Mouse (Mus musculus): Measurements from ENCODE around the gene Eci2.
"Not testable (repeated sequence)": the region's sequence is repeated elsewhere in the genome, so short reads cannot be mapped to it uniquely, and the experiment has no call there.

The Eci2 gene

DNA sequence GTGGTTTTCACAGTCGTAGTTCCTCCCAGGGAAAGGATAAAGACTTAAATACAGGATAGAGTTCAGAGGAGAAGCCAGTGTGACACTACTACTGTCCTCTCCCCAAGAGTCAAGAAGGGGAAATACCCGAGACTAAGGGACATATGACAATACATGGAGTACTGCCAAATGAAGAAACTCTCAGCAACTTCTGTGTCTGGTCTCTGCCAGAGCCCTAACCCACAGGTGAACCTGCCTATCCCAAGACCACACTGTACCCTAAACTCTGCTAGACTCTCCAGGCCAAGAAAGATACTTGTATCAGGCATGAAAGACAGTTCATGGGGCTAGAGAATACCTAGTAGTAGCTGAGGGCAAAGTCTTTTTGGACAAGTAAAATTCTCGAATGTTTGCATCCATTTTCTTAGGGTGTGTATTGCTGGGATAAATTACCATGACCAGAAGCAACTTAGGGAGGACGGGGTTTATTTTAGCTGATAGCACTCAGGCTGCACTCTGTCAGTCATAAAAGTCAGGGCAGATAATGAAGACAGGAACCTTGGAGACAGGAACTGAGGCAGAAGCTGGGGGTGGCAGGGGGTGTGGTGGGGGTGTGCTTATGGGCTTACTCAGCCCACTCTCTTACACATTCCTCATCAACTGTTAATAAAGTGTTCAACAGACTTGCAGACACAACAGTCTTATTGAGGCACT is 35.2 kb downstream of the Eci2 start:
- DNase-seq (ENCODE audit: low read depth, low spot score), result no peak

DNA sequence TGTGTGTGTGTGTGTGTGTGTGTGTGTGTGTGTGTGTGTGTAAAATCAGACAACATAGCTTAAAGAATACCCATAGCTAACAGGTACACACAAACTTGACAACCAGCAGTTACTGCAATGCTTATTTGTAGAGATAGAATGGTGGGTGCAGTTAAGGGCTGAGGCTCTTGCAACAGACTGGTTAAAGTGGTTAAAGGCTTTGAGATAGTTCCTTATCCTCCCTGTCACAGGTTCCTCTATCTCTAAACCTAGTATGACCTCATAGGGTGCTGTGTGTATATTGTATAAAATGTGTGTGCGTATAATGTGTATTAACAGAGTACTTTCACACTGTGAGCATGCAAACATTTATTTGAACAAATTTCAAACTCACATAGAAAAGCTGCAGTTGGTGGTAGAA is 43.4 kb downstream of the Eci2 start:
- DNase-seq (ENCODE audit: low read depth, low spot score), result not testable (repeated sequence)

DNA sequence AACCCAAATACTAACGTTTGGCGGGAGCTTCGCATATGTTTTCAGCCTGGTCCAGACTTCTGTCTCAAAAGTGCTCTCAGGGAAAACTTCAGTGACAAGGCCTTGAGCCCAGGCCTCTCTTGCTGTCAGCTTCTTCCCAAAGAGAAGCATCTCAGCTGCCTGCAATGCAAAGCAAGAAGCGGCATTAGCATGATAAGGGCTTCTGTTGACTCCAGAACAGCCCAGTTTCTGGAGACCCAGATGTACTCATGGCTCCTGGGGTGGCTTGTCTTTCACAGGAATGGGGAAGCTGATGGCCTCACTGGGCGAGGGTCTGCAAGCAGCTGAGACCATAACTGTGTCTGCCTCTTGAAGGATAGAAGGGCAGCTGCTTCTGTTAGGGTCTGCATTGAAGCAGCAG is 48.3 kb downstream of the Eci2 start:
- not testable (repeated sequence) for DNase-seq (ENCODE audit: low read depth, low spot score)

DNA sequence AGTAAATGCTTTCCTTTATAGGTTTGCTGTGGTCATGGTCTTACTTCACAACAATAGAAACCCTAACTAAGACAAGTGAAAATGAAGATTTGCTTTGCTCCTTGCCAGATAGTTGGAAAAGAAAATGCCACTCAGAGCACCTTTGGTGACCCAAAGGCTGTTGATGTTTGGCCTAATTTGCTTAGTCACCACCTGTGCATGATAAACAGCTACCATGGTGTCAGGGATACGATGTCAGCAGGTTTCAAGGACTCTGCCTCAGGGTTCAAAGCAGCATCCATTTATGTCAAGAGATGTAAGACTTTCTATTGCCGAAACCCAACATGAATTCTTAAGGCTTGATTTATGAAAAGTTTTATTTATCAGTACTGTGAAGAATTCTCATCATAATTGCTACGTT is 49.5 kb downstream of the Eci2 start:
- DNase-seq (ENCODE audit: low read depth, low spot score), result no peak

DNA sequence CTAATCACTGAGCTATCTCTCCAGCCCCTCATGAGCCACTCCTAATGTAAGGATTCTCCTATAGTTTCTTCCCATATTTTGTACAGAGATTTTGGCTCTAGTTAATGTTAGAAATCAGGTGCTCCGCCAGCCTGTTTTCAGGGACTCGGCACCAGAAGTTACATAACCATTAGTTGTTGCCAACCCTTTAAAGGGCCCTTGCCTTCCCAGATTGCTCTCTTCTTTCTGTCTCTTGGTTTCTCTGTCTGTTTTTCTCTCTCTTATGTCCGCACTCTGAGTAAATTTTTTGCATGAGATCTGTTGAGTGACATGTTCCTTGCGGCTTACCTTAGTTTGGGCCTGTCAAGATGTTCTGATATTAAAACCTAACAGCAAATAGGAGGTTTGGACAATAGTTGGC is 50.8 kb downstream of the Eci2 start:
- DNase-seq (ENCODE audit: low read depth, low spot score), result no peak

DNA sequence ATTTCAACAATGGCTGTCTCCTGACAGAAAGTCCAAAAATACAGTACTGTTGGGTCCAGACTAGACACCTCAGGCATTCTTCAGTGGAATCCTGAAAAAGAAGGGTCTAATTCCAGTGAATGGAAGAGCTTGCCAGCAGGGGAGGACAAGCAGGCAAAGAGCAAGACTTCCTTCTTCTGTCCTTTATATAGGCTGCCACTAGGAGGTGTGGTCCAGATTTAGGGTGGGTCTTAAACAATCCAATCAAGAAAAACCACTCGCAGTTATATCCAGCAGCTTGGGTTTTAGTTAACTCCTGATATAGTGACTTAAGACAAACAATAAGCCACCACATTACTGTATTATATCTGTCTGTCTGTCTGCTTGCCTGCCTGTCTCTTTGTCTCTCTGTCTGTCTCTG is 53.1 kb downstream of the Eci2 start:
- peak; percentile 35 for DNase-seq (ENCODE audit: low read depth, low spot score)

DNA sequence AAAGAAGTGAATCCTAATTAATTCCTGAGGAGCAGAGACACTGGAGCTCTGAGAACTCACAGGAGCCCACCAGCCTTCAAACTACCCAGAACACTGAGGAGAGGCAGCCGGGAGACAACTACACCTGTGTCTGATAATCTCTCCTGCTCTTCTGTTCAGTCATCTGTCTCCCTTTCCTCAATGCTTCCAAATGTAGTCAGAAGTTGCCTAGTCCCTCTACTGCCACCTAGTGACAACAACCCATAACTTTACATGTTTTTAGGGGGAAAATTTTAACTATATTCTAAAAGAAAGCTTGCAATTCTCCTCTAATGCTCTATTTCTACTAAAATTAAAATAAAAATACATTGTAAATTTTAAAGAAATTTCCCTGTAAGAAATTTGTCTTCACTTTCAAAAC is 53.7 kb downstream of the Eci2 start:
- peak; percentile 51 for DNase-seq (ENCODE audit: low read depth, low spot score)

DNA sequence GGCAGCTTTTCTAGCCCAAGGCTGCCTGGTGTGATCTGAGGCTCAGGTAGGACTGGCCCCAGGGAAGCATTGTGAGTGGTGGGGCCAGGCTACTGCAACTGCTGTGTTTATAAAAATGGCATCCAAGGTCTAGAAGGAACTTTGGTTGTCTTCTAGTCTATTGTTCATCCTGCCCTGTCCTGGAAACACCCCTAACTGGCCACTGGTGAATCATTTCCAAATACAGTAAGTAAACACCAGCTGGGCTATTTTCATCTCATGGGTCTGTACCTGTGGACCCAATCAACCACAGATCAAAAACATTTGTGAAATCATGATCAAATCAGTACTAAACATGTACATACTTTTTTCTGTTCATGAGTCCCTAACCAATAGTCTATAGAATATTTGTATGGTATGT is 54.4 kb downstream of the Eci2 start:
- not testable (repeated sequence) for DNase-seq (ENCODE audit: low read depth, low spot score)

DNA sequence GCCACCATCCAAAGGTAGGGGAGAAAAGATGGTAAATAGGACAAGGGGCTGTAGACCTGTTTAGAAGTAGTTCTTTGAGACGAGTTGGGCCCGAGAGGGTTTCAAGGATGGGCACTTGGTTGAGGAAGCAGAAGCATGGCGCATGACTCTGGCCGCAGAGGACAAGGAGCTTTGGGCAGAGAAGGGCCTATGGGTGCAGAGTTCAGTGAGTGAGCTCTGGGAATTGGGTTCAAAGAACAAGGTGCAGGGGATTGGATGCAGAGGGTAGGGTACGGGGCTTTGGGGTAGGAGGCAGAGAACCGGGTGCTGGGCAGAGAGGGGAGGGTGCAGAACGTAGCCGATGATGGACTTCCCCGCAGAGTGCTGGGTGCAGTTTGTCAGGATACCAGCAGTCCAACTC is 61.2 kb downstream of the Eci2 start:
- DNase-seq (ENCODE audit: low read depth, low spot score), result not testable (repeated sequence)

DNA sequence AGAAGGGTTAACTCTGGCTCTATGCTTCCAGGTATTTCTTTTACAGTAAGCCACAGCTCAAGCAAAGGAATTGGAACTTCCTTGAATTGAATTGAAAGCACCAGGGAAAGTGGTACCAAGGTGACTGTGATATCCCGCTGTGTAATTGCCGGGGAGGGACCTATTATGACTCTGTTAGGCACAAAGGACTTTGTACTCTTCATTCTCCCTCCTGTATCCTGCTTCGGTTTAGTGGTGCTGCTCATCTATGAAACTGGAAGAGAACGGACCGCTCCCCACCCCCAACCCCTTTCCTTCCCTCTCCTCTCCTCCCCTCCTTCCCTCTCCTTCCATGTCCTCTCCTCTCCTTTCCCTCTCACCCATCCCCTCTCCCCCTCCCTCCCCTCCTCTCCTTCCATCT is 62.0 kb downstream of the Eci2 start:
- no peak for DNase-seq (ENCODE audit: low read depth, low spot score)

DNA sequence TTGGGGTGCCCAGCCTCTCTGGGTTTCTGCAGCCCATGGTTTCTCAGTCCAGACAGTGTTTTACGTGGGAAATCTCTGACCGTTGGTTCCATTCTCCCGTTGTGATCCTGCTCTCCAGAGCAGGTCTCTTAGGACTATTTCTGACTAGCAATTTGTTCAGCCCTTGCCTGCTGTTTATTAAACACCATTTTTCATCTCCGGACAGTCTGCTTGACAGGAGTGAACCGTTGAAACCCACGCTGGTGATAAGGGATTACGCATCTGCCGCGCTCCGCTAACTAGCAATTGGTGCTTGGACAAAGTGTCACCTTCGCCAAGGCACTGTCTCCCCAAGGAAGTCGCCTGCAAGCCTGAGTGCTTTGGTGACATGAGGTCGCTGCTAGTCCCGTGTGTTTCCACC is 62.5 kb downstream of the Eci2 start:
- DNase-seq (ENCODE audit: low read depth, low spot score), result no peak

DNA sequence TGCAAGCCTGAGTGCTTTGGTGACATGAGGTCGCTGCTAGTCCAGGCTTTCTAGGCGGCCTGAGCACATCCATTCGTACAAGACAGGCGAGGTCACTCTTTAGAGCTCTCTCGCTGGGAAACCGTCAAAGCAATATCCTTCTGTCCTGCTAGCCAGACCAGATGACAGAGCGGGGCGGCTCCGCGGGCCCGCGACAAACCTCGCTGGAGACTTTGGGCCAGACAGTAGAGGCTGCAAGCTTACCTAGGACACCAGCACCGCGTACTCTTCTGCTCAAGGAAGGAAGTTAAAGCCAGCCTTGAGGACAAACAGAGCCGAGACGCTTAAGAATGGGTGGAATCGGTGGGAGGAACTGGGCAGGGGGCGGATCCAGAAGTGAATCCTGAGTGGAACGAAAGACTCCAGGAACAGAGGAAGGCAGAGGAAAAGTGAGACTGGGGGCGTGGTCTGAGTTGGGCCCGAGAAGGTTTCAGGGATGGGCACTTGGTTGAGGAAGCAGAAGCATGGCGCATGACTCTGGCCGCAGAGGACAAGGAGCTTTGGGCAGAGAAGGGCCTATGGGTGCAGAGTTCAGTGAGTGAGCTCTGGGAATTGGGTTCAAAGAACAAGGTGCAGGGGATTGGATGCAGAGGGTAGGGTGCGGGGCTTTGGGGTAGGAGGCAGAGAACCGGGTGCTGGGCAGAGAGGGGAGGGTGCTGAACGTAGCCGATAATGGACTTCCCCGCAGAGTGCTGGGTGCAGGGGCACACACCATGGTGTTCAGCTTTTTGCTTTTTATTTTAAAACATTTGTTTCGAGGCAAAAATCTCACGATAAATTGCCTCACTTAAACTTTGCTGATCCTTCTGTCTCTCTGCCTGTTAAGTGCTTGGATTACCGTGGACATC is 63.1 kb downstream of the Eci2 start, which contains the start of gene Eci3:
Gene Eci3, minus strand, starts transcription at position 300 of the 887 bp plus-strand sequence.
- DNase-seq (ENCODE audit: low read depth, low spot score), result no peak

DNA sequence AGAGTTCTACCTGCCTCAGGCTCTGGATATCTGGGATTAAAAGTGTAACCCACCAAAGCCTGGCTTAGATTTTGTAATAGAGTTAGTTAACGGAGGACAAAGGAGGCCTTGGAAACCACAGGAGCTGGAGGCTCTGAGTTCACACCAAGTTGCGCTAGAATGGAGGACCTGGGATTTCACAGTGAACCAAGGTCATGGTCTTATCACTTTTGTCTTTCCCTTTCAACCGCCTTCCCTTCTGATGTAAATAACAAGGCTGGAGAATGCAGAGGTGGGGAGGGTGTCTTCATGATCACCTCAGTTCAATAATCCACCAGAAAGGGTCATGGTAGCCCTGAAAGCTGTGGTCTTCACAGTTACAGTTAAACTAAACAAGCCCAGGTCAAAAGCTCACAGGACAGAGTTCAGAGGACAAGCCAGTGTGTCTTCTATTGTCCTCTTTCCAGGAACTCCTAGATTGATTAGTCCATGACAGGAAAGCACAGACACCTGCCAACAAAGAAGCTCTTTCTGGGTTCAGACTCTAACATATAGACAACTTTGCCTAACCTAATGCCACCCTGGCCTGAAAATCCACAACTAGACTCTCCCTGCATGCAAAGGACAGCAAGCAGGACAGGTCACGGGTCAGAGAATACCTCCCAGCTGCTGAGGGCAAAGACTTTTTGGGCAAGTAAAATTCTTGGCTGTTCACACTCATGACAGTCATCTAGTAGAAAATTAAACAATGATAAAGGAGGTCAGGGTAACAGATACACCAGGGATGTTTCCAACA is 65.7 kb downstream of the Eci2 start:
- DNase-seq (ENCODE audit: low read depth, low spot score), result no peak

DNA sequence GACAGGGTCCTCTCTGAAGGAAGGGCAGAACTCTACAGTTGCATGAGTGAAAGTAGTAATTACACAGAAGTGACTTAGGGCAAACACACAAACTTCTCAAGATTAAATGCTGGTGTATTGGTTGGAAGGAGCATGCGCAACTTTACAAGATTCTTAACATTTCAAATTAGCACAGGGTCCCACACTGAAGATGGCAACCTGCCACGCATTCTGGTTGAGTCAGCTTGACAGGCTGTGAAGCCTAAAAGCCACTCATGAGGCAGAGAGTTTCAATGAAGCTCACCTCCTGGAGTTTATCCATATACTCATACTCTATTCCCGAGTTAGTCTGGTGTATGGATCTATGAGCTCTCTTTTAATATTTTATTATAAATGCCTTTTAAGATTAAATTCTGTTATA is 68.7 kb downstream of the Eci2 start:
- DNase-seq (ENCODE audit: low read depth, low spot score), result not testable (repeated sequence)

DNA sequence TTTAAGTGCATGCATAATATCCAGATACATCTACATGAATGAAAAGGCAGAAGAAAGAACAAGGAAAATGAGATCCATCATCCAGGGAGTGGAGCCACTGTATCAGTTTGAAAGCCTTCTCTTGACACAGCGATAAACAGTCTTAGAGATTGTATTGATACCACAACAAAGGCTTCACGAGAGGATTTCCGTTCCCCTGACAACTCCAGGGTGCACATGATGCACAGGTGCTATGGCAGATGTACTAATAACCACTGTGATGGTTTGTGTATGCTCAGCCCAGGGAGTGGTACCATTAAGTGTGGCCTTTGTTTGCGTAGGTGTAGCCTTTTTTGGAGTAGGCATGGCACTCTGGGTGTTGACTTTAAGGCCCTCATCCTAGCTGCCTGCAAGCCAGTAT is 70.0 kb downstream of the Eci2 start:
- no peak for DNase-seq (ENCODE audit: low read depth, low spot score)

DNA sequence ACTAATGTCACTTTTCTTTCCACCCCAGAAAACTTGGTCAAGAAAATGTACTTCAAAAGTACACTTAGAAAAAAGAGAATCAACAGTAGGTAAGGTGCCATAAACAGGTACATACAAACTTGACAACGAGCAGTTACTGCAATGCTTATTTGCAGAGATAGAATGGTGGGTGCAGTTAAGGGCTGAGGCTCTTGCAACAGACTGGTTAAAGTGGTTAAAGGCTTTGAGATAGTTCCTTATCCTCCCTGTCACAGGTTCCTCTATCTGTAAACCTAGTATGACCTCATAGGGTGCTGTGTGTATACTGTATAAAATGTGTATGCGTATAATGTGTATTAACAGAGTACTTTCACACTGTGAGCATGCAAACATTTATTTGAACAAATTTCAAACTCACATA is 75.5 kb downstream of the Eci2 start:
- DNase-seq (ENCODE audit: low read depth, low spot score), result not testable (repeated sequence)

DNA sequence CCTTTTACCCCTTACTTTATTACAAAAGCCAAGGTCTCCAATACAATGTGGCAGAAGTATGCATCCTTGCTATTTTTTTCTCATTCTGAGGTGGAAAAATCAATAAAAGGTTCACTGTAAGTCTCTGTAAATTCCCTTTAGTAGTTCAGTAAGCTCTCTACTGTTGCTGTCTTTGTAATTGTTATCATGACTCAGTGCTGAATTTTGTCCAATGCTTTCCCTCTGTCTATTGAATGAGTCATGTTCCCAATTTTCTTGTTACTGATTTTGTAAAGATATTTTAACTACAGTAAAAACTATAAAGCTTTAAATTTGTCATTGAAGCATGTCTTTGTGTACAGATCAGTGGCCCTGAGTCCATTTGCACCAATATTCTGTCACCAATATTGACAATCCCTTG is 84.5 kb downstream of the Eci2 start:
- no peak for DNase-seq (ENCODE audit: low read depth, low spot score)

DNA sequence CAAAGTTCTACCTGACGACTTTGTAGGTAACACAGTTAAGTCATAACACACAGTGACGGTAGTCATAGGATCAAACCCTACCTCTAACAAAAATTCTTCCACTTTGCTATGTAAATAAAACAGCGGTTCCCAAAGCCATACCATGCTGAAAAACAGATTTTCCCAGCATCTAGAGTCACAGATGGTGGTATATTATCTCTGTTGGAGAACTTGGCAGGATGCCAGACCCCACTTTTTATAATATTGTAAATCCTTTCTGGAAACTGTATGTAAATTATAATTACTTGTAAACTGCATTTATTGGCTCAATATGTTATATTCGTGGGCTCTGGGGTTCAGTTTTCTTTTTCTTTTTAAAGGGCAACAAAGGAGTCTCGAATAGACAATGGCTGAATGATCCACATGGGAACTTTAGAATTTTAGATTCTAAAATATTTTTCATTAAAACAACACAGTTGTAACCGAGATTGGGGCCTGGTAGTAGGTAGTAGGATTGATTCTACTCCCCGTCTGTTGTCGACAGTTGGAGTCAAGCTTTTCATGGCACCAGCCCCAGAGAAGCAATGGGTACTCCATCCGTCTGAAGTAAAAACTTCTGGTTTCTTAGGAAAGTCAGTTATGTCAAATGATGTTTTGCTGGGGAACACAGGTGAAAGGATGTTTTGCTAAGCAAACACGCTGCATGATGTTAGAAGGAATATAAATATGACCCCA is 91.8 kb downstream of the Eci2 start:
- no peak for DNase-seq (ENCODE audit: low read depth, low spot score)
